In the genomic region with DNA sequence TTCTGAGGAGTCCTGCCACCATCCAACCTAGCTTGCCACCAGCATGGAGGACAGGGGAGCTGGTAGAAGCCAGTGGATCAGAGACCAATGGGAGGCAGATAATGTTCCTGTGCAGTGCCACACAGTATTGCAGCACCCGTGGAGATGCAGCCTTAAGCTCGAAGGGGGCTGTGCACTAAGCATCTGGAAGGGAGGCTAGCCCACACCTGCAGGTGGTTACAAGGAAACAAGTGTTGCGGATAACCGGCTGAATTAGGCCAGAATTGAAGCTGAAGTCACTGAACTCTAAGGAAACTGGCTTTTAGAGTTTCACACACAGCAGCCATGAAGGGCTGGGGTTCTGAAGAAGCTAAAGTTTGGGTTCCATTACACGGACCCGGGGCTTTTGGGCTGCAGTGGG, we compare ENCODE assay signal across 11 mouse cellular contexts. TPM values are rescaled to one million over a fixed set of nuclear protein-coding genes. Genes with fewer than 3 reads are reported as not detected.
DNase-seq lines count a peak whose midpoint lies in the region; ATAC-seq and TF ChIP-seq lines count a peak whose summit lies in the region.
"Had no signal": no experiment of that assay in that cellular context is flagged by ENCODE, and none has a peak within 500 bp of the region (broad histone marks: within the 10 kb centered on the region; RNA-seq: fewer than 3 reads in every experiment).

No protein-coding gene starts in this region.

- peak overlapping the region; percentile 49 for H3K4me3 ChIP-seq in hindbrain, embryonic 10.5 days
- H3K4me3 ChIP-seq in hindbrain, embryonic 11.5 days (ENCODE audit: low read depth, low read length) = no peak overlapping the region
- no peak overlapping the region for H3K4me3 ChIP-seq in stomach, embryonic 14.5 days (ENCODE audit: low read depth, low read length)
- H3K4me3 ChIP-seq in stomach, postnatal 0 days (ENCODE audit: low read depth, low read length) = no peak overlapping the region
- H3K4me3 ChIP-seq in limb, embryonic 12.5 days (replicated peaks) = no peak overlapping the region
- H3K4me3 ChIP-seq: erythroblast, embryonic 14.5 days had no signal

- peaks cover 24% of the 10 kb centered on the region for H3K4me1 ChIP-seq in hindbrain, embryonic 10.5 days (replicated peaks)
- H3K4me1 ChIP-seq in hindbrain, embryonic 11.5 days (replicated peaks; ENCODE audit: control insufficient read depth, insufficient read depth, low read length) = peaks cover 4% of the 10 kb centered on the region; the same call in 1 of the 2 replicates
- peaks cover 13% of the 10 kb centered on the region; the same call in 1 of the 2 replicates for H3K4me1 ChIP-seq in stomach, embryonic 14.5 days (ENCODE audit: control insufficient read depth, insufficient read depth, low read length)
- H3K4me1 ChIP-seq in stomach, postnatal 0 days (replicated peaks; ENCODE audit: control insufficient read depth, insufficient read depth) = no peaks in the 10 kb centered on the region
- H3K4me1 ChIP-seq in limb, embryonic 12.5 days (replicated peaks) = peaks cover 18% of the 10 kb centered on the region

- no peaks in the 10 kb centered on the region for H3K27me3 ChIP-seq in hindbrain, embryonic 10.5 days (ENCODE audit: insufficient read depth, poor library complexity, severe bottlenecking)
- H3K27me3 ChIP-seq in hindbrain, embryonic 11.5 days (ENCODE audit: control insufficient read depth, insufficient read depth, low read length) = no peaks in the 10 kb centered on the region
- no peaks in the 10 kb centered on the region for H3K27me3 ChIP-seq in stomach, embryonic 14.5 days (ENCODE audit: control insufficient read depth, insufficient read depth, low read length)
- H3K27me3 ChIP-seq in stomach, postnatal 0 days (ENCODE audit: control insufficient read depth, insufficient read depth, low read length) = no peaks in the 10 kb centered on the region
- H3K27me3 ChIP-seq in limb, embryonic 12.5 days = no peaks in the 10 kb centered on the region
- H3K27me3 ChIP-seq: liver, embryonic 12.5 days had no signal

- no peak for TF ChIP-seq EP300 in stomach, postnatal 0 days (optimal IDR thresholded peaks at IDR 0.05)

- H3K27ac ChIP-seq in hindbrain, embryonic 10.5 days = peak overlapping the region; percentile 91
- no peak overlapping the region for H3K27ac ChIP-seq in hindbrain, embryonic 11.5 days (ENCODE audit: low read depth, low read length)
- H3K27ac ChIP-seq in stomach, embryonic 14.5 days (ENCODE audit: low read length) = peak overlapping the region; percentile 44; the same call in 1 of the 2 replicates
- no peak overlapping the region for H3K27ac ChIP-seq in stomach, postnatal 0 days (replicated peaks)
- H3K27ac ChIP-seq in limb, embryonic 12.5 days = peak overlapping the region; percentile 72; the same call in 1 of the 2 replicates
- H3K27ac ChIP-seq: layer of hippocampus, adult 2 months; liver, embryonic 12.5 days had no signal

- H3K9me3 ChIP-seq in hindbrain, embryonic 10.5 days = no peaks in the 10 kb centered on the region
- H3K9me3 ChIP-seq in hindbrain, embryonic 11.5 days (ENCODE audit: control insufficient read depth, low read length) = no peaks in the 10 kb centered on the region
- no peaks in the 10 kb centered on the region for H3K9me3 ChIP-seq in stomach, embryonic 14.5 days (ENCODE audit: control insufficient read depth, low read depth, low read length)
- no peaks in the 10 kb centered on the region for H3K9me3 ChIP-seq in stomach, postnatal 0 days (ENCODE audit: control insufficient read depth, low read length)
- no peaks in the 10 kb centered on the region for H3K9me3 ChIP-seq in limb, embryonic 12.5 days
- H3K9me3 ChIP-seq: liver, embryonic 12.5 days had no signal

- H3K4me2 ChIP-seq in hindbrain, embryonic 11.5 days (replicated peaks; ENCODE audit: low read depth, low read length) = no peak overlapping the region
- H3K4me2 ChIP-seq in stomach, embryonic 14.5 days (replicated peaks; ENCODE audit: low read depth, low read length) = peak overlapping the region; percentile 64
- H3K4me2 ChIP-seq in stomach, postnatal 0 days (replicated peaks; ENCODE audit: low read depth) = no peak overlapping the region
- peak overlapping the region; percentile 61 for H3K4me2 ChIP-seq in limb, embryonic 12.5 days

- WGBS in hindbrain, embryonic 10.5 days = 49% methylated on average over 6 of the region's 6 CpGs
- WGBS in hindbrain, embryonic 11.5 days = 46% methylated on average over 6 of the region's 6 CpGs
- WGBS in stomach, embryonic 14.5 days = 53% methylated on average over 6 of the region's 6 CpGs
- 51% methylated on average over 6 of the region's 6 CpGs for WGBS in stomach, postnatal 0 days
- WGBS in limb, embryonic 12.5 days = 41% methylated on average over 6 of the region's 6 CpGs

- no peaks in the 10 kb centered on the region for H3K36me3 ChIP-seq in hindbrain, embryonic 10.5 days
- H3K36me3 ChIP-seq in hindbrain, embryonic 11.5 days (ENCODE audit: control insufficient read depth, insufficient read depth, low read length) = no peaks in the 10 kb centered on the region
- no peaks in the 10 kb centered on the region for H3K36me3 ChIP-seq in stomach, embryonic 14.5 days (ENCODE audit: control insufficient read depth, insufficient read depth, low read length)
- H3K36me3 ChIP-seq in stomach, postnatal 0 days (ENCODE audit: control insufficient read depth, insufficient read depth, low read length) = no peaks in the 10 kb centered on the region
- no peaks in the 10 kb centered on the region for H3K36me3 ChIP-seq in limb, embryonic 12.5 days
- H3K36me3 ChIP-seq: liver, embryonic 12.5 days had no signal

- H3K9ac ChIP-seq in hindbrain, embryonic 11.5 days (ENCODE audit: low read depth, low read length) = no peak overlapping the region
- no peak overlapping the region for H3K9ac ChIP-seq in stomach, embryonic 14.5 days (replicated peaks; ENCODE audit: low read depth, low read length)
- no peak overlapping the region for H3K9ac ChIP-seq in stomach, postnatal 0 days (ENCODE audit: low read length)
- H3K9ac ChIP-seq in limb, embryonic 12.5 days (replicated peaks) = peak overlapping the region; percentile 53; the same call in 1 of the 2 replicates
- H3K9ac ChIP-seq: liver, embryonic 12.5 days had no signal

- no peak for ATAC-seq in hindbrain, embryonic 11.5 days (ENCODE audit: low FRiP score)
- ATAC-seq in stomach, embryonic 14.5 days (ENCODE audit: insufficient number of reproducible peaks, insufficient read depth, low FRiP score, low read depth) = no peak
- ATAC-seq in stomach, postnatal 0 days (ENCODE audit: low FRiP score, low TSS enrichment) = no peak
- ATAC-seq in limb, embryonic 12.5 days (ENCODE audit: insufficient number of reproducible peaks, insufficient read depth, low FRiP score, low TSS enrichment, low read depth) = no peak

- no peak for DNase-seq in hindbrain, embryonic 10.5 days (ENCODE audit: low spot score)
- no peak for DNase-seq in hindbrain, embryonic 11.5 days (ENCODE audit: low spot score)
- DNase-seq in stomach, postnatal 0 days (ENCODE audit: low spot score) = no peak
- no peak for DNase-seq in right cerebral cortex, postnatal 14 days
- DNase-seq in adrenal gland, adult 18-20 months (ENCODE audit: low spot score in 2 of 2) = no peak
- DNase-seq: cerebellum, adult 8-10 months had no signal

- no peak for TF ChIP-seq CTCF in stomach, postnatal 0 days (IDR thresholded peaks at IDR 0.05; ENCODE audit: low read depth)

RNA-seq across cellular contexts. Expression of gene Hvcn1, which starts 2.3 kb away (rescaled TPM):
- 9.6 and 11.9 TPM in 2 replicates for polyA plus RNA-seq in hindbrain, embryonic 10.5 days (2016; fragmentation: Nextera tagmentation; extraction: Ambion mirVana)
- polyA plus RNA-seq in hindbrain, embryonic 11.5 days (2014; fragmentation: Nextera tagmentation; extraction: Ambion mirVana) = 5.0 and 6.1 TPM in 2 replicates
- polyA plus RNA-seq in stomach, embryonic 14.5 days (2014; fragmentation: Nextera tagmentation; extraction: Ambion mirVana) = 6.2 and 6.3 TPM in 2 replicates
- polyA plus RNA-seq in stomach, postnatal 0 days (2015; fragmentation: Nextera tagmentation; extraction: Ambion mirVana) = 2.8 and 3.1 TPM in 2 replicates
- polyA plus RNA-seq in limb, embryonic 12.5 days (2016; fragmentation: Nextera tagmentation; extraction: Ambion mirVana) = 7.8 and 9.5 TPM in 2 replicates
- total RNA-seq in adrenal gland, adult 18-20 months (2021) = 1 to 10 TPM; 1.8 to 8.5 TPM

RNA-seq across cellular contexts. Expression of gene Ppp1cc, which starts 50.8 kb away (rescaled TPM):
- 311 and 319 TPM in 2 replicates for polyA plus RNA-seq in hindbrain, embryonic 10.5 days (2016; fragmentation: Nextera tagmentation; extraction: Ambion mirVana)
- polyA plus RNA-seq in hindbrain, embryonic 11.5 days (2014; fragmentation: Nextera tagmentation; extraction: Ambion mirVana) = 293 and 305 TPM in 2 replicates
- polyA plus RNA-seq in stomach, embryonic 14.5 days (2014; fragmentation: Nextera tagmentation; extraction: Ambion mirVana) = 221 and 234 TPM in 2 replicates
- 104 and 112 TPM in 2 replicates for polyA plus RNA-seq in stomach, postnatal 0 days (2015; fragmentation: Nextera tagmentation; extraction: Ambion mirVana)
- polyA plus RNA-seq in limb, embryonic 12.5 days (2016; fragmentation: Nextera tagmentation; extraction: Ambion mirVana) = 300 and 320 TPM in 2 replicates
- 100 to 1,000 TPM; 142 to 147 TPM for total RNA-seq in adrenal gland, adult 18-20 months (2021)

RNA-seq across cellular contexts. Expression of gene Tctn1, which starts 55.4 kb away (rescaled TPM):
- 5.2 and 6.0 TPM in 2 replicates for polyA plus RNA-seq in hindbrain, embryonic 10.5 days (2016; fragmentation: Nextera tagmentation; extraction: Ambion mirVana)
- polyA plus RNA-seq in hindbrain, embryonic 11.5 days (2014; fragmentation: Nextera tagmentation; extraction: Ambion mirVana) = 4.4 and 5.6 TPM in 2 replicates
- polyA plus RNA-seq in stomach, embryonic 14.5 days (2014; fragmentation: Nextera tagmentation; extraction: Ambion mirVana) = 6.5 and 8.2 TPM in 2 replicates
- 2.3 TPM in 2 replicates for polyA plus RNA-seq in stomach, postnatal 0 days (2015; fragmentation: Nextera tagmentation; extraction: Ambion mirVana)
- 4.5 and 4.8 TPM in 2 replicates for polyA plus RNA-seq in limb, embryonic 12.5 days (2016; fragmentation: Nextera tagmentation; extraction: Ambion mirVana)
- total RNA-seq in adrenal gland, adult 18-20 months (2021) = 10 to 100 TPM; 10.6 to 11.8 TPM

Comparison
In these comparisons a context has a peak if more than half of its experiments do, and no peak if none do; other contexts are left out.
1. H3K27ac ChIP-seq: peak in hindbrain, embryonic 10.5 days (single experiment), stomach, embryonic 14.5 days (single experiment) and limb, embryonic 12.5 days (single experiment); none in hindbrain, embryonic 11.5 days (single experiment) and stomach, postnatal 0 days (single experiment).
2. H3K4me2 ChIP-seq: peak in stomach, embryonic 14.5 days (single experiment) and limb, embryonic 12.5 days (single experiment); none in hindbrain, embryonic 11.5 days (single experiment) and stomach, postnatal 0 days (single experiment).